Mouse (Mus musculus) CD4-positive naive resting alpha-beta T cell, adult 76 days (primary cell): ENCODE data around the gene Fam135a. TPM values are rescaled to one million over a fixed set of nuclear protein-coding genes. Genes with fewer than 3 reads are reported as not detected.

ENCODE experiments used
- total RNA-seq: library from RNA; stranded (reverse); gene quantifications from one replicate; pipeline ENCODE4 v1.2.4, GENCODE M21; 2023

The Fam135a gene
- 1.3 TPM for total RNA-seq

DNA sequence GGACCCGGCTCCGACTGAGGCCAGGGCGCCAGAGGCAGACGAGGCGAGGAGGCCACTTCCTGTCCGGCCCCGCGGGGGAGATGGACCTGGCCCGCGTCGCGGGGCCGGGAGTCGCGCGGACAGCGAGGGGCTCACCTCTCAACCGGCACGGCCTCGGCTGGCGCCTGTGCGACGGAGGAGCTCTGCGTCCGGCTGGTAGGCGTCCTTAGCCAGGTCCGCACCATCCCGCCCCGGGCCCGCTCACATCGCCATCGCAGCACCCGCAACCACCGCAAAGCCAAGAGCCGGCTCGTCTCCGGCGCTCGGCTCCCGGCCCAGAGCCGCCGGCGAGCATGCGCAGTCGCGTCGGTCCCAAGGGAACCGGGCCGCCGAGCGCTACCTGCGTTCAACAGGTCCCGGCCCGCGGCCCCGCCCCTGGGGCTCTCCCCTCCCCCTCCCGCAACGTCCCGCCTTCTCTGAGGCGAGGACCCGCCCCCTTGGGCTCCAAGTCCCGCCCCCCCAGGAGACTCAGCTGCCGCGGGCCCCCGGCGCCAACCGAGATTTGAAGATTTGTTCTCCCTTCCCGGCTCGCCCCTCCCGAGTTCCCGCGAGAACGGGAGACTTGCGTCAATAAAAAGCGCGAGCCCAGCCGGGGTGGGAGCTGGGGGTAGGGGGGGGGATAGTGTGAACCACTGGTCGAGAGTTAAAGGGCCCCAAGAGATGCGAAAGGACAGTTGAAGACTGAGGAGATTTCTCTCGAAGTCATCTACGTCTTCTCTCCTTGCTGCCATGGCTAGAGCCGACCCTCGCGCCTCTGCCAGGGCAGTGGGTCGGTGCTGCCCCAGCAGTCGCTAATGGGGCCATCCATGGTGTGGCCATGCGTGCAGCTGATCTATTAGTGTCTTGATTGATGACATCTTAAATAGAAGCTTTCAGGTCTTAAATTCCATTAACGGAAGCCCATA is at the start of gene Fam135a:
Gene Fam135a (minus strand): TSS at position 416 of the 944 bp plus-strand sequence.

DNA sequence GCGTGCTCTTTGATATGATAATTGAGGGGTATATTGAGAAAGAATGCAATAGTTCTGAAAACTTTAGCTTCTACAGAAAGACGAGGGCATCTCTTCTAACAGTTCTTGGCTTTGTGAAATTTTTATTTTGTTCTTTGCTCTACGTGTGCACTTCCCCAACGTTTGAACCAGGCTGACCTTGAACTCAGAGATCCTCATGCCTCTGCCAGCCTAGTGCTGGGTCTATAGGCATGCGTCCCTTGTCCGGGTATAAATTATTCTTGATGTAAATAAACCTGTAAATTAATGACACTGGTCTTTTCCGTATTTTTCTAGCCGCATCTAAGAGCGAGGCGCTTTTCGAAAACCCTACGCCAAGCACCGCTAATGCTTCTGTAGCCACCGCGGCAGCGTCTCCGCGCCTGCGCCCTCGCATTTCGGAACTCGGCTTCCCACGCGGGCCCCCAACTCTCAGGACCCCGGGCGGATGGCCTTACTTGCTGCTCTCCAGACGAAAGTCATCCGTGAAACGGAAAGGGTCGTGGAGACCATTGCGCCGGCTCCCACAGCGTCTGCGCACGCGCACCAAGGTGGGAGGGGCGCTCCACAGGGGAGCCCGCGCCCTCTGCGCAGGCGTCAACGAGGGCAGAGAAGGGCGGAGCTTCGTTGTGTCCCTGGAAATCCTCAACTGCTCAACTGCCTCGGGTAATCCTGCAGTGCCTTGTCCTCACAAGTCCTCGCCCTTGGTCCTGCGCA is 94.9 kb downstream of the Fam135a start, which contains the start of gene Sdhaf4:
Gene Sdhaf4 (minus strand): TSS at position 587 of the 735 bp plus-strand sequence.

Other genes with a start within 250 kb of the Fam135a start
- gene Smap1, start 178.0 kb downstream of the Fam135a start, total RNA-seq = 57.2 TPM
- 11.2 TPM for gene Sdhaf4, start 94.7 kb downstream of the Fam135a start, total RNA-seq
- not detected for gene Col9a1, start 77.3 kb upstream of the Fam135a start, total RNA-seq